Mouse (Mus musculus) kidney, postnatal 10 days (tissue): ENCODE measurements around the gene Cfap73.

ENCODE experiments used
- DNase-seq: peaks from one replicate; pipeline ENCODE4 v3.0.0; 2021; ENCODE audit warnings: mixed read lengths

Gene Cfap73

GRCm38 (mm10) chr5:120579898-120580626, 54.0 kb downstream of the Cfap73 start:
- no peak for DNase-seq

- peak; percentile 81 for DNase-seq
Measured at GRCm38 (mm10) chr5:120579211-120579897, 54.7 kb downstream of the Cfap73 start.

GRCm38 (mm10) chr5:120578504-120579081, 55.4 kb downstream of the Cfap73 start:
- peak; percentile 84 for DNase-seq
